Mouse (Mus musculus) embryonic facial prominence, embryonic 15.5 days (tissue): ENCODE results near the gene Cp. TPM values are rescaled to one million over a fixed set of nuclear protein-coding genes. Genes with fewer than 3 reads are reported as not detected.
A peak's percentile ranks its signal among the peaks of the same experiment; 100 is the strongest.
"Not testable (repeated sequence)": the region's sequence is repeated elsewhere in the genome, so short reads cannot be mapped to it uniquely, and the experiment has no call there.

Source experiments
- ATAC-seq: fragments of 200-750 bp; cut with Nextera tagmentation; 2 replicates; pipeline ENCODE4 v1.8.0; 2017; ENCODE audit warnings: low read depth, moderate TSS enrichment; ENCODE audit not compliant: insufficient number of reproducible peaks, low FRiP score, low TSS enrichment
- H3K27ac ChIP-seq: fragments of 300-500 bp; sonication (generic); replicated peaks from 2 replicates; pipeline ENCODE4 v1.5.1; 2015; ENCODE audit warnings: mild to moderate bottlenecking, inconsistent platforms
- H3K27me3 ChIP-seq: fragments of 300-500 bp; sonication (generic); 2 replicates; pipeline ENCODE4 v1.6.1; 2015; ENCODE audit warnings: inconsistent platforms
- H3K36me3 ChIP-seq: fragments of 300-500 bp; sonication (generic); 2 replicates; pipeline ENCODE4 v1.6.1; 2015; ENCODE audit warnings: mild to moderate bottlenecking, inconsistent platforms
- H3K4me1 ChIP-seq: fragments of 300-500 bp; sonication (generic); 2 replicates; pipeline ENCODE4 v1.6.1; 2015; ENCODE audit warnings: inconsistent platforms
- H3K4me2 ChIP-seq: fragments of 300-500 bp; sonication (generic); replicated peaks from 2 replicates; pipeline ENCODE4 v1.6.1; 2015; ENCODE audit warnings: mild to moderate bottlenecking, inconsistent platforms
- H3K4me3 ChIP-seq: fragments of 300-500 bp; sonication (generic); replicated peaks from 2 replicates; pipeline ENCODE4 v1.5.1; 2015; ENCODE audit warnings: mild to moderate bottlenecking, inconsistent platforms
- H3K9ac ChIP-seq: fragments of 300-500 bp; sonication (generic); 2 replicates; pipeline ENCODE4 v1.6.1; 2015; ENCODE audit warnings: inconsistent platforms
- H3K9me3 ChIP-seq: fragments of 300-500 bp; sonication (generic); replicated peaks from 2 replicates; pipeline ENCODE4 v1.6.1; 2016; ENCODE audit warnings: inconsistent platforms
- WGBS: fragments of 180-500 bp; shearing (Covaris S2); methylation state at CpG from one replicate; pipeline ENCODE4 v1.1.7; 2015; 5-methylcytosine and 5-hydroxymethylcytosine counted together
- polyA plus RNA-seq: library from polyadenylated mRNA; unstranded; fragments of >200 nt; fragmentation: Nextera tagmentation; extraction: Ambion mirVana; gene quantifications from 2 replicates; pipeline ENCODE4 v1.2.1, GENCODE M21; 2015

The Cp gene
- polyA plus RNA-seq, 1 experiment from 2014 or later = 4.7 TPM

DNA sequence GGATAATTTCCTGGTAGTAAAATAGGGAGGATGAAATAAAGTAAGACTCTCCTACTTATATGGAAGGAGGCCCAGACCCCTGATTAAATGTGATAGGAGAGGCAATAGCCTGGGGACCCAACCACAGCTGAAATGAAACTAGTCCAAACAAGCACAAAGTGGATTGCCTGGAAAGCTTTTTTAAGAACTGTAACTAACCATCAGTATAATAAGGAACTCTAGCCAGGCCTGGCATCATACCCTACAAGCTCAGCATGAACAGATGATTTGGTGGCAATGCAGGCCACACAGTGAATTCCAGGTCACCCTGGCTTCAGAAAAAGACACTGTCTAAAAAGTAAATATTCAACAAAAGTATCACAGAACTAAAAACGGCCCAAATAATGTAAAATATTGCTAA lies 48.8 kb downstream of the Cp start:
- Histone ChIP-seq H3K36me3 (0 out of 2 replicates have a peak, but pooled peaks cover 10% of the 10 kb centered on the region), H3K9me3 (no peaks in the 10 kb centered on the region), H3K4me2 (no peak overlapping the region), H3K4me1 (no peaks in the 10 kb centered on the region), H3K4me3 (no peak overlapping the region), H3K27ac (no peak overlapping the region), H3K9ac (no peak overlapping the region), H3K27me3 (no peaks in the 10 kb centered on the region)
- WGBS = 67% methylated on average over 1 of the region's 1 CpGs
- 0 out of 2 replicates have a peak, but pooled peaks have one; percentile 11 for ATAC-seq

DNA sequence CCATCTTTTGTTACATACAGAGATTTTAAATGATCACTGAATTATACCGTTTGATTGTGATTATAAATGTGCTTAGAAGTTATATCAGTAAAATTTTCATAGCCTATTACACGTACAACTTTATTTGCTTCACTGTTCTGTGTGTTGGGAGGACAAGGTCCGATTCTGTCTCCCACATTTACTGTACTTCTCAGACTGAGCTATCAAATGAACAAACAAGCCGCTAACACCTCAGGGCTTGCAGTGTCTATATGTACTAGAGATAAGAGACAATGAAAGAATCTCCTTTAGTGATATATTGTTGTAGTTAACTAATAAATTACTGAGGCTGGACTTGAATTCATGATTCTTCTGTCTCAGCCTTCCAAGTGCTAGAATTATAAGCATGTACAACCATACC lies 50.4 kb downstream of the Cp start:
- Histone ChIP-seq H3K27me3 (no peaks in the 10 kb centered on the region), H3K36me3 (0 out of 2 replicates have a peak, but pooled peaks cover 4% of the 10 kb centered on the region), H3K9ac (no peak overlapping the region), H3K4me2 (no peak overlapping the region), H3K9me3 (no peaks in the 10 kb centered on the region), H3K4me1 (no peaks in the 10 kb centered on the region), H3K4me3 (no peak overlapping the region), H3K27ac (no peak overlapping the region)
- no peak for ATAC-seq
- 93% methylated on average over 4 of the region's 4 CpGs for WGBS

DNA sequence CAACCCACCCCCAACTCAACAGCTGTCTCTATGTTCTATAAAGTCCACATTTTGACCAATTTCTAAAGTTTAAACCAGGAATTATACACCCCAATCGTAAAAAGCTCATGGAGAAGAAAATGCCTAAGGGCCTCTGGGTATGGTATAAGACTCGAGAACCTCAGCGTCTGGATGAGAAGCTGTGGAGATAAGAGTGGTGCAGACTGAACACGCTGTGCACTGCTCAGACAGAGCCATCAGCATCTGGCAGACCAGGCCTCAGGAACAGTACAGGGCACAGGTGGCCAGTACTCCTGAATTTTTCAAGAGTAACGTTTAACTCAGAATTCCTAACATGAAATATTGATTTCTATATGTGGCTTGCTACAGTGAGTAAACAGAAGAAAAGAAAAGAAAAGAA lies 50.9 kb downstream of the Cp start:
- no peak overlapping the region for H3K9ac ChIP-seq
- no peak overlapping the region for H3K4me2 ChIP-seq
- no peak for ATAC-seq
- H3K27ac ChIP-seq = no peak overlapping the region
- no peaks in the 10 kb centered on the region for H3K9me3 ChIP-seq
- no peak overlapping the region for H3K4me3 ChIP-seq
- 0 out of 2 replicates have a peak, but pooled peaks cover 3% of the 10 kb centered on the region for H3K36me3 ChIP-seq
- 79% methylated on average over 5 of the region's 5 CpGs for WGBS
- H3K27me3 ChIP-seq = no peaks in the 10 kb centered on the region
- no peaks in the 10 kb centered on the region for H3K4me1 ChIP-seq

- no peak for ATAC-seq
- WGBS = 58% methylated on average over 9 of the region's 9 CpGs
- Histone ChIP-seq H3K4me2 (0 out of 2 replicates have a peak overlapping the region, but pooled peaks have one; percentile 13), H3K36me3 (peaks cover 3% of the 10 kb centered on the region; the same call in 1 of the 2 replicates), H3K4me3 (no peak overlapping the region), H3K9me3 (no peaks in the 10 kb centered on the region), H3K27me3 (no peaks in the 10 kb centered on the region), H3K4me1 (no peaks in the 10 kb centered on the region), H3K9ac (no peak overlapping the region), H3K27ac (peak overlapping the region; percentile 40)
Observed at GRCm38 (mm10) chr3:20010464-20010863, 53.6 kb downstream of the Cp start.

GRCm38 (mm10) chr3:20010905-20011304 lies 54.1 kb downstream of the Cp start:
- not testable (repeated sequence) for H3K9ac ChIP-seq, H3K4me1 ChIP-seq, H3K9me3 ChIP-seq, ATAC-seq, H3K4me3 ChIP-seq, H3K27me3 ChIP-seq, H3K36me3 ChIP-seq
- 37% methylated on average over 7 of the region's 7 CpGs for WGBS
- Histone ChIP-seq H3K27ac (peak overlapping the region; percentile 40), H3K4me2 (0 out of 2 replicates have a peak overlapping the region, but pooled peaks have one; percentile 13)

- Histone ChIP-seq H3K27ac (no peak overlapping the region), H3K4me3 (no peak overlapping the region), H3K4me1 (no peaks in the 10 kb centered on the region), H3K4me2 (no peak overlapping the region), H3K9me3 (no peaks in the 10 kb centered on the region), H3K9ac (no peak overlapping the region), H3K36me3 (peaks cover 11% of the 10 kb centered on the region), H3K27me3 (no peaks in the 10 kb centered on the region)
- no peak for ATAC-seq
- 87% methylated on average over 2 of the region's 2 CpGs for WGBS
Observed at GRCm38 (mm10) chr3:20014454-20014853, 57.6 kb downstream of the Cp start.

DNA sequence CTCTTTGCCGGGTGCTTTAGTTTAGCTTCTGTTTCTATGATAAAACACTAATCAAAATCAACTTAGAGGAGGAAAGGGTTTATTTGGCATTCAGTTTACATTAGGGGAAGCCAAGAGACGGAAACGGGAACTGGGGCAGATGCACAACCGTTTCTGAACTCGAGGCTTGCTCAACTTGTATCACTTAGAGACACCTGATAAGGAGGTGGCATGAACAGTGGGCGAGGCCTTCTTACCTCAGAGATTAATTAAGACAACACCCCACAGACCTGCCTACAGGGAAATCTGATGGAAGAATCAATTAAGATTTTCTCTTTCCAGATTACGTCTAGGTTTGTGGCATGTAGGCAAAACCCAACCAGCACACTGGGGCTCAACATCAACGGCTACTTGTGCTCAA lies 61.2 kb downstream of the Cp start:
- Histone ChIP-seq H3K4me3 (no peak overlapping the region), H3K9ac (no peak overlapping the region), H3K4me2 (no peak overlapping the region), H3K27me3 (no peaks in the 10 kb centered on the region), H3K27ac (no peak overlapping the region), H3K36me3 (peaks cover 18% of the 10 kb centered on the region), H3K4me1 (no peaks in the 10 kb centered on the region), H3K9me3 (no peaks in the 10 kb centered on the region)
- ATAC-seq = no peak
- WGBS = 85% methylated on average over 8 of the region's 8 CpGs

DNA sequence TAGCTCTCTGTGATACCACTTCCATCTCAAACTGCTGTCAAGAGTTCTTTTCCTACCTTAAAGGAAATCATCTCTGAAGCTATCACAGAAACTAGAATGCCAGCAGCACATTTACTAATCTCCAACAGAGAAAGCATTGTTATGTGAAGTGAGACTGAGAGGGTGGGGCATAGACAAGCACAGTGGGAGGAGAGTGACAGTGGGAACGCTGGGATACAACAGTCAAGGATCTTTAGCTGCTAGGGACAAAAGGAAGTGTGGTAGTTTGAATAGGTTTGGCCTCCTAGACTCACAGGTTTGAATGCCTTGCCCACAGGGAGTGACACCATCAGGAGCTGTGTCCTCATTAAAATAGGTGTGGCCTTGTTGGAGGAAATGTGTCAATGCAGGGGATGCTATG lies 67.0 kb downstream of the Cp start:
- 55% methylated on average over 1 of the region's 1 CpGs for WGBS
- Histone ChIP-seq H3K9me3 (no peaks in the 10 kb centered on the region), H3K9ac (no peak overlapping the region), H3K27ac (no peak overlapping the region), H3K27me3 (no peaks in the 10 kb centered on the region), H3K4me3 (no peak overlapping the region), H3K4me2 (no peak overlapping the region), H3K4me1 (no peaks in the 10 kb centered on the region), H3K36me3 (peaks cover 41% of the 10 kb centered on the region)
- no peak for ATAC-seq

DNA sequence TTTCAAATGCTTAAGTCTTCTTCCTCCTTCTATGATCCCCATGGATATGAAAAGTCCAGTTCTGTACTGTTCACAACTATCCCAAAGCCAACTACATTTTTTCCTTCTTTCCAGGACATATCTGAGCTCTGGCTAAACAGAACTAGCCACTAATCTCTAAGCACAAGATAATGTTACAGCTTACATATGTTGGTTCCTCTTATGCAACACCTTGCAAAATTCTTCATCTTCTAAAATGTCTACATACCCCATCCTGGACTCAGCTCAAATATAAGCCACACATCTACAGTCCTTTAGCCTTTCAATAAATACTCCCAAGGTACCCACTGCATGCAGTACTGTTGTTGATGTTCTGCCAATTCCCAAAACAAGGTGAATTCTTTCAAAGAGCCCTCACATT lies 69.6 kb downstream of the Cp start:
- H3K9me3 ChIP-seq = no peaks in the 10 kb centered on the region
- H3K4me3 ChIP-seq = no peak overlapping the region
- no peaks in the 10 kb centered on the region for H3K27me3 ChIP-seq
- no peak overlapping the region for H3K27ac ChIP-seq
- H3K4me1 ChIP-seq = no peaks in the 10 kb centered on the region
- no peak for ATAC-seq
- no peak overlapping the region for H3K9ac ChIP-seq
- H3K36me3 ChIP-seq = peaks cover 39% of the 10 kb centered on the region
- no peak overlapping the region for H3K4me2 ChIP-seq

DNA sequence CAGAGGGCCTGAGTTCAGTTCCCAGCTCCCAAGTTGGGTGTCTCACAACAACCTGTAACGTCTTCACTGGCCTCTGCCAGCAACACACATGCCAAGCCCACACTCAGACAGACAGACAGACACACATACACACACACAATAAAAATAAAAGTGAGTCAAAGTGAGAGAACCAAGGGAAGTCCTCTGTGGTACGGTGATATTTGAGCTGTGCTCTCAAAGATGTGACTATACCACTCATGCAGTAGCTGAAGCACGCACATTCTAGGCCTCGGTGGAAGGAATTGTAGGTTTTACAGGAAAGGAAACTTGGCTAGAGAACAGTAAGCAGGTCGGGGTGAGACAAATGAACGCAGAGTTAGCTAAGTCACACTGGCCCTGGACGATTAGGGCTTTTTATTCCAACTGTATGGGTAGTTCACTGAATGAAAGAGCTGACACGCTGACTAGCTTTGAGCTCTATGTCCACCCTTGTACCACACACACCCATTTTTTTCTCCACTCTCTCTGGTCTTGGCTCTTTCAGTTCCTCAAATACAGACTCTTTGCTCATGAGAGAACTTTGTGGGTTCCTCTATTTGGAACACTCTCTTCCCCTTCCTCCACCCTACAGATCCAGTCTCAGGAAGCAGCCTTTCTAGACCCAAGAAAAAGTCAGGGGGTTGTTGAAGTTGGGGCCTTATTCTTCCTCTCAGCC lies 70.3 kb downstream of the Cp start:
- H3K4me2 ChIP-seq = no peak overlapping the region
- no peaks in the 10 kb centered on the region for H3K4me1 ChIP-seq
- H3K4me3 ChIP-seq = no peak overlapping the region
- no peaks in the 10 kb centered on the region for H3K27me3 ChIP-seq
- H3K27ac ChIP-seq = no peak overlapping the region
- no peak for ATAC-seq
- H3K9ac ChIP-seq = no peak overlapping the region
- H3K9me3 ChIP-seq = no peaks in the 10 kb centered on the region
- H3K36me3 ChIP-seq = peaks cover 39% of the 10 kb centered on the region
- WGBS = 91% methylated on average over 8 of the region's 8 CpGs

- H3K36me3 ChIP-seq = peaks cover 34% of the 10 kb centered on the region
- no peak overlapping the region for H3K4me2 ChIP-seq
- no peaks in the 10 kb centered on the region for H3K4me1 ChIP-seq
- H3K9ac ChIP-seq = no peak overlapping the region
- H3K9me3 ChIP-seq = no peaks in the 10 kb centered on the region
- ATAC-seq = no peak
- no peak overlapping the region for H3K27ac ChIP-seq
- no peak overlapping the region for H3K4me3 ChIP-seq
- 88% methylated on average over 5 of the region's 5 CpGs for WGBS
- no peaks in the 10 kb centered on the region for H3K27me3 ChIP-seq
Observed at GRCm38 (mm10) chr3:20027788-20028187, 70.9 kb downstream of the Cp start.

DNA sequence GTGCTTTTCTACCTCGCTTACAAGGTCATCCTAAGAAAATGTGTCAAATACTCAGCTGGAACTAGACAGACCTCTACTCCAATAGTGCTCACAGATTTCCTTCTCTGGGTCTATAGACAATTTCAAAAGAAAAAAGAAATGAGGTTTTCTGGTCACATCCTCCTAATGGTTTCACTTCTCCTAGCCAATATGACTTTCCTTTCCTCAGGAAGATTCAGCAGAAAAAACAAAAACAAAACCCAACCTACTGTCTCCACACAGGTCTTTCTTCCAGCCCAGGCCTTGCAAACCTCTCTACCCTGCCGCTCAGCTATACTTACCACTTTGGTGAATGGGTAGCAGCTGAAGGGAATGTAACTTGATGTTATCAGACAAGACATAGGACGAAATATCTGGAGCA lies 71.8 kb downstream of the Cp start:
- H3K9me3 ChIP-seq = no peaks in the 10 kb centered on the region
- peaks cover 2% of the 10 kb centered on the region; the same call in 1 of the 2 replicates for H3K4me1 ChIP-seq
- H3K36me3 ChIP-seq = peaks cover 32% of the 10 kb centered on the region; the same call in 1 of the 2 replicates
- no peak overlapping the region for H3K4me2 ChIP-seq
- H3K9ac ChIP-seq = no peak overlapping the region
- H3K27ac ChIP-seq = no peak overlapping the region
- no peaks in the 10 kb centered on the region for H3K27me3 ChIP-seq
- H3K4me3 ChIP-seq = no peak overlapping the region
- no peak for ATAC-seq
- 94% methylated on average over 3 of the region's 3 CpGs for WGBS
